In the genomic region with DNA sequence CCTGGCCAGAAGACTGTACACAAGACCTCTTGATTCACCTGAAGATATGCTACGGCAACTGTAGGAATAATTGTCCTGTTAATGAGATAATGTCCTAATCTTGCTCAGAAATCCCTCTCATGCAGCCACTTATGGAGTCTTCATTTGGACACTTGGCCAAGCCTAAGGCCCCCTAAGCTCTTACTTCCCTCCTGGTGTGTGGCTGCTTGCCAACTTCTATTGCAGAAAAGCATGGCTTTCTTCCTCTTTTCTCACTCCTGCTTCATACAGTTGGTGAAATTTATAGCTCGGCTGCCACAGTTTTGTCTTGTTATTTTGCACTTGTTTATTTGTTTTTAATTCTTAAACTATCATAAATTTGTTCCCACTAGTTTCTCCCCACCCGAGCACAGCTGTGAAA, we compare ENCODE assay signal across 16 mouse cellular contexts.
DNase-seq lines count a peak whose midpoint lies in the region.
"Had no signal": no experiment of that assay in that cellular context is flagged by ENCODE, and none has a peak within 500 bp of the region (broad histone marks: within the 10 kb centered on the region; RNA-seq: fewer than 3 reads in every experiment).

No protein-coding gene starts in this region.

- intact Hi-C loops in left cerebral cortex, postnatal 4 days (cut with DNase I): no loop called here
- intact Hi-C loops in left cerebral cortex, postnatal 25 days (cut with DNase I): no loop called here
- intact Hi-C loops in heart, postnatal 14 days (cut with DNase I): no loop called here

- DNase-seq in cerebellum, adult 11-12 months: peak; percentile 23
- no peak for DNase-seq in cerebellum, adult 11 months
- DNase-seq in left cerebral cortex, postnatal 4 days: peak; percentile 26
- DNase-seq in left cerebral cortex, postnatal 25 days (ENCODE audit: low spot score in 2 of 2): no peak
- peak; percentile 61 for DNase-seq in A20 (ENCODE audit: low read depth, low spot score)
- peak; percentile 37 to 48 for DNase-seq in cerebellum, postnatal 14 days
- DNase-seq in MN1 (ENCODE audit: low spot score): no peak
- no peak for DNase-seq in heart, postnatal 14 days
- DNase-seq: embryo, embryonic 11 days; gastrocnemius, adult 2 months; heart, postnatal 36 days; kidney, postnatal 14 days; layer of hippocampus, adult 9-11 months; liver, embryonic 13.5 days; midbrain, embryonic 14.5 days; thymus, postnatal 4 days had no signal

Comparison
In these comparisons a context has a peak if more than half of its experiments do, and no peak if none do; other contexts are left out.
1. DNase-seq: peak in cerebellum, adult 11-12 months (single experiment), left cerebral cortex, postnatal 4 days (single experiment), A20 (single experiment) and cerebellum, postnatal 14 days (2 of 2); none in cerebellum, adult 11 months (single experiment), left cerebral cortex, postnatal 25 days (0 of 2), MN1 (single experiment) and heart, postnatal 14 days (0 of 2).